Mouse (Mus musculus): Measurements from ENCODE around the gene Wrap53.

DNA sequence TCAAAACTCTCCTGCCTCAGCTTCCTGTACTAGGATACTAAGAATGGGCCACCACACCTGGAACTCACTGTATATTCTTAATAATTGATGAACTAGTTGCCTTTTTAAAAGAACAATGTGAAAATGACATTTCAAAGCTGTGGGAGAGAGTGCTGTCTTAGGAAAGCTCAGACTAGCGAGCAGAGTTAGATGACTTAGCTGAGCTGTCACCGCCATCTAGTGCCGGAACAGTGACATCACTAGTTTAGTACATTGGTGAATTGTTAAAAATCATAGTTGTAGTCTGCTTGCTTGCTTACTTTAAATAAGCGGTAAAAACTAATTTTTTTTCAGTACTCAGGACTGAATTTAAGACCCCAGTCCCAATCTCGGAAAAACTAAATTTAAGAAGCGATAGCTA lies 66.2 kb downstream of the Wrap53 start:
- TF ChIP-seq CTCF (IDR thresholded peaks at IDR 0.05 in 2 of 3, conservative IDR thresholded peaks at IDR 0.05 in 1 of 3; ENCODE audit: control insufficient read depth in 1 of 3, insufficient read depth in 1 of 3, low read depth in 2 of 3, low read length in 3 of 3, poor library complexity in 1 of 3, severe bottlenecking in 1 of 3) (peak; percentile 71 to 99 (median 79)), MAZ (IDR thresholded peaks at IDR 0.05; ENCODE audit: low read depth, low read length) (peak; percentile 71), POLR2A (IDR thresholded peaks at IDR 0.05; ENCODE audit: control insufficient read depth in 1 of 2, insufficient read depth in 1 of 2, low read depth in 1 of 2, low read length in 2 of 2, poor library complexity in 1 of 2) (no peak), MEF2A (IDR thresholded peaks at IDR 0.05; ENCODE audit: extremely low read depth, insufficient replicate concordance, low read depth, low read length, poor library complexity, severe bottlenecking) (no peak), GATA1 (IDR thresholded peaks at IDR 0.05; ENCODE audit: low read depth, low read length) (no peak), HCFC1 (IDR thresholded peaks at IDR 0.05; ENCODE audit: low read depth, low read length) (peak; percentile 47; the same call in 1 of the 2 replicates)

All from MEL (cell line).